Mouse (Mus musculus): ENCODE data around the gene Asb18. TPM values are rescaled to one million over a fixed set of nuclear protein-coding genes. Genes with fewer than 3 reads are reported as not detected.

Gene Asb18
- total and polyA plus RNA-seq, 3 experiments: not detected

DNA sequence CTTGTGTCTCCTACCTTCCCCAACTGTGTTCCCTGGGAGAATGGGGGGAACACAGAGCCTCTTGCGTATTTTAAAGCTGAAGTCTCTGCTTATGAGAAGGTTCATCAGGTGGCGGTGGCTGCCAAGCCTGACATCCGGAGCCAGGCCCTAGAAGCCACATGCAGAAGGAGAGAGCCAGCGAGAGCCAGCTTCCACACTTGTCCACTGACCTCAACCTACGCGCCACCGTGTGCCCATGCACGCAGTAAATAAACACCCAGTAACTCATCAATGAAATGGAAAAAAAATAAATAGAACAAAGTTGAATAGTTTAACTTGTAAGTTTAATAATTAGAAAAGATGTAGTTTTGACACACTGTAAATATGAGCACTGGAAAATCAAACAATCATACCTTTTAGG, 104.7 kb downstream of the Asb18 start:
- Histone ChIP-seq H3K27ac (ENCODE audit: control insufficient read depth, low read depth, low read length) (no peak overlapping the region), H3K27me3 (ENCODE audit: control insufficient read depth in 1 of 2, insufficient read depth in 2 of 2, low read length in 2 of 2) (no peaks in the 10 kb centered on the region), H3K4me3 (ENCODE audit: control insufficient read depth in 1 of 2, insufficient read depth in 1 of 2, low read depth in 2 of 2, low read length in 2 of 2) (no peak overlapping the region), H3K9ac (ENCODE audit: control insufficient read depth, low read depth, low read length, poor library complexity, severe bottlenecking) (no peak overlapping the region), H3K9me3 (replicated peaks; ENCODE audit: insufficient read depth, low read length) (no peaks in the 10 kb centered on the region), H3K79me2 (ENCODE audit: control insufficient read depth, insufficient read depth, low read length, poor library complexity) (no peaks in the 10 kb centered on the region), H3K4me1 (ENCODE audit: control insufficient read depth in 1 of 2, insufficient read depth in 2 of 2, low read length in 2 of 2) (no peaks in the 10 kb centered on the region), H3K36me3 (ENCODE audit: control insufficient read depth in 1 of 2, insufficient read depth in 2 of 2, low read length in 2 of 2) (no peaks in the 10 kb centered on the region)
- no peak for DNase-seq (ENCODE audit: low read depth, low spot score)
- TF ChIP-seq BHLHE40 (IDR thresholded peaks at IDR 0.05; ENCODE audit: borderline replicate concordance, low read depth, low read length) (no peak), EP300 (IDR thresholded peaks at IDR 0.05; ENCODE audit: low read depth in 1 of 2, low read length in 2 of 2) (no peak)

DNA sequence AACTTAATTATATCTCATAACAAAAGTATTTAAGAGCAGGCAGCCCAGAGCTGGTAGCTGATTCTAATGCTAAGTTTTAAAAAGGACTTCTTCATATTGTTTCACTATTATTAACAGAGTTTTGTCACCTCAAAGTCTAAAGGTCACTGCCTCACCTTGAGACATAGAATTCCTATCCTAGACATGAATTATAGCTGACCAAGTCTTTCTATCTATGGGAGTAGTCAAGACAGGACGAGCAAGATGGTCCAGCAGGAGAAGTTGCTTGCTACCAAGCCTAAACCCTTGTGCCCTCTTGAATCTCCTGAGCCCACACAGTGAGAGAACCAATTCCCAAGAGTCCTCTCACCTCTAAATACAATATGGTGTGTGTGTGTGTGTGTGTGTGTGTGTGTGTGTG, 111.8 kb downstream of the Asb18 start:
- H3K36me3 ChIP-seq (ENCODE audit: control insufficient read depth in 1 of 2, insufficient read depth in 2 of 2, low read length in 2 of 2): no peaks in the 10 kb centered on the region
- H3K9ac ChIP-seq (ENCODE audit: control insufficient read depth, low read depth, low read length, poor library complexity, severe bottlenecking): no peak overlapping the region
- H3K79me2 ChIP-seq (ENCODE audit: control insufficient read depth, insufficient read depth, low read length, poor library complexity): no peaks in the 10 kb centered on the region
- no peaks in the 10 kb centered on the region for H3K9me3 ChIP-seq (replicated peaks; ENCODE audit: insufficient read depth, low read length)
- H3K27ac ChIP-seq (ENCODE audit: control insufficient read depth, low read depth, low read length): no peak overlapping the region
- no peak overlapping the region for H3K4me3 ChIP-seq (ENCODE audit: control insufficient read depth in 1 of 2, insufficient read depth in 1 of 2, low read depth in 2 of 2, low read length in 2 of 2)
- TF ChIP-seq POLR2AphosphoS5 (IDR thresholded peaks at IDR 0.05; ENCODE audit: borderline replicate concordance, low read depth, low read length): no peak
- TF ChIP-seq SMC3 (IDR thresholded peaks at IDR 0.05; ENCODE audit: low read depth, low read length): no peak
- no peak for TF ChIP-seq ZC3H11A (IDR thresholded peaks at IDR 0.05; ENCODE audit: low read depth, low read length)
- no peak for TF ChIP-seq NELFE (IDR thresholded peaks at IDR 0.05; ENCODE audit: low read depth, low read length)
- no peak for TF ChIP-seq CHD1 (IDR thresholded peaks at IDR 0.05; ENCODE audit: low read depth, low read length)
- no peak for TF ChIP-seq POLR2A (IDR thresholded peaks at IDR 0.05; ENCODE audit: control insufficient read depth in 1 of 2, insufficient read depth in 1 of 2, low read depth in 1 of 2, low read length in 2 of 2, poor library complexity in 1 of 2)
- TF ChIP-seq TCF12 (IDR thresholded peaks at IDR 0.05; ENCODE audit: low read depth, low read length): no peak
- DNase-seq (ENCODE audit: low read depth, low spot score): no peak
- no peaks in the 10 kb centered on the region for H3K27me3 ChIP-seq (ENCODE audit: control insufficient read depth in 1 of 2, insufficient read depth in 2 of 2, low read length in 2 of 2)
- no peaks in the 10 kb centered on the region for H3K4me1 ChIP-seq (ENCODE audit: control insufficient read depth in 1 of 2, insufficient read depth in 2 of 2, low read length in 2 of 2)

DNA sequence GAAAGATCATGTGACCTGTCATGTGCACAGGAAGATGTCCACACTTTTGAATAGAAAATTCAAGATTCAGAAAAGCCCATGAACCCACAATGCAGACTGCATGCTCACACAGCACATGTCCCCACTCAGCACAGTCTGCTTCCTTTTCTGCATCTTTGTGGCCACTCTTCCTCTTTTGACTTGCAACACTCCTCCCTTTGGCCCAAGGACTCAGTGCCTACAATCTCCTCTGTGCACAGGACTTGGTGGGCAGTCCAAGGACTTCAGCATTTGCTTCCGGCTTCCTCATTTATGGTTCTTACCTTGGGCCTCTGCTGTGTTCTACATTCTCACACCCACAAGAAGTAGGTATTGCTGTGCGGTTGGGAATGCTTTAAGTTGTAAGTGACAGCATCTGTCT, 112.2 kb downstream of the Asb18 start:
- Histone ChIP-seq H3K9ac (ENCODE audit: control insufficient read depth, low read depth, low read length, poor library complexity, severe bottlenecking) (no peak overlapping the region), H3K79me2 (ENCODE audit: control insufficient read depth, insufficient read depth, low read length, poor library complexity) (no peaks in the 10 kb centered on the region), H3K4me3 (ENCODE audit: control insufficient read depth in 1 of 2, insufficient read depth in 1 of 2, low read depth in 2 of 2, low read length in 2 of 2) (no peak overlapping the region), H3K27ac (ENCODE audit: control insufficient read depth, low read depth, low read length) (no peak overlapping the region), H3K36me3 (ENCODE audit: control insufficient read depth in 1 of 2, insufficient read depth in 2 of 2, low read length in 2 of 2) (no peaks in the 10 kb centered on the region), H3K27me3 (ENCODE audit: control insufficient read depth in 1 of 2, insufficient read depth in 2 of 2, low read length in 2 of 2) (no peaks in the 10 kb centered on the region), H3K9me3 (replicated peaks; ENCODE audit: insufficient read depth, low read length) (no peaks in the 10 kb centered on the region), H3K4me1 (ENCODE audit: control insufficient read depth in 1 of 2, insufficient read depth in 2 of 2, low read length in 2 of 2) (no peaks in the 10 kb centered on the region)
- TF ChIP-seq KAT2A (conservative IDR thresholded peaks at IDR 0.05; ENCODE audit: low read depth, low read length) (no peak), NRF1 (IDR thresholded peaks at IDR 0.05; ENCODE audit: insufficient read depth, low read depth, low read length, poor library complexity, severe bottlenecking) (no peak), ZC3H11A (IDR thresholded peaks at IDR 0.05; ENCODE audit: low read depth, low read length) (no peak), MEF2A (IDR thresholded peaks at IDR 0.05; ENCODE audit: extremely low read depth, insufficient replicate concordance, low read depth, low read length, poor library complexity, severe bottlenecking) (no peak), POLR2AphosphoS5 (IDR thresholded peaks at IDR 0.05; ENCODE audit: borderline replicate concordance, low read depth, low read length) (no peak), POLR2AphosphoS2 (IDR thresholded peaks at IDR 0.05; ENCODE audit: low read length) (no peak)
- DNase-seq (ENCODE audit: low read depth, low spot score): no peak
